In the genomic region with DNA sequence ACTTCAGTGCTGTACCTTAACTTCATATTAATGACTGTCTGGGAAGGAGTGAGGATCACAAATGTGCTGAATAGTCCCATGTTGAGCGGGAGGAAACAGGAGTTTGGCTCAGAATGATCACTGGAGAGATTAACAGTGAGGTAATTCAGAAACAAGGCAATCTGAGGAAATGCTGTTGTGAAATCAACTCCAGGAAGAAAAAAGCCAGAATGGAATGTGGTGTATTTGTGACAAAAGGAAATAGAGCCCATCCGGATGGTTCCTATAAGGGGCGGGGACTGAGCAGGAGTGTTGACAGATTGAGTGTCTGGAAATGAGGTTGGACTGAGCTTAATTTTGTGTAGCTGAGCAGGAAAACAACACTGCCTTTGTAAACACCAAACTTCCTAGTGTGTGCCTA, we compare ENCODE assay signal across 11 mouse cellular contexts.
DNase-seq lines count a peak whose midpoint lies in the region; ATAC-seq and TF ChIP-seq lines count a peak whose summit lies in the region.
"Had no signal": no experiment of that assay in that cellular context is flagged by ENCODE, and none has a peak within 500 bp of the region (broad histone marks: within the 10 kb centered on the region; RNA-seq: fewer than 3 reads in every experiment).

No protein-coding gene starts in this region.

- H3K9ac ChIP-seq in lung, embryonic 15.5 days: no peak overlapping the region
- H3K9ac ChIP-seq: forebrain, embryonic 15.5 days had no signal

- no peaks in the 10 kb centered on the region for H3K9me3 ChIP-seq in lung, embryonic 15.5 days
- H3K9me3 ChIP-seq: forebrain, embryonic 15.5 days had no signal

- H3K27ac ChIP-seq in lung, embryonic 15.5 days: peak overlapping the region; percentile 72
- H3K27ac ChIP-seq: forebrain, embryonic 15.5 days had no signal

- no peak overlapping the region for H3K4me2 ChIP-seq in lung, embryonic 15.5 days
- H3K4me2 ChIP-seq: forebrain, embryonic 15.5 days had no signal

- peak; percentile 40 for DNase-seq in adrenal gland, adult 2 months
- DNase-seq in adrenal gland, postnatal 25 days: no peak
- no peak for DNase-seq in Patski (ENCODE audit: low read depth, low spot score)
- peak; percentile 49 for DNase-seq in heart, postnatal 4 days
- no peak for DNase-seq in right cerebral cortex, postnatal 36 days (ENCODE audit: low spot score in 2 of 2)
- no peak for DNase-seq in thymus, postnatal 36 days
- DNase-seq: cerebellum, adult 11-12 months; right cerebral cortex, postnatal 14 days had no signal

- TF ChIP-seq CTCF in Patski (IDR thresholded peaks at IDR 0.05): no peak

- WGBS in lung, embryonic 15.5 days: 26% methylated on average over 3 of the region's 3 CpGs

- H3K36me3 ChIP-seq in lung, embryonic 15.5 days: no peaks in the 10 kb centered on the region
- H3K36me3 ChIP-seq: forebrain, embryonic 15.5 days had no signal

- no peaks in the 10 kb centered on the region for H3K27me3 ChIP-seq in Patski
- no peaks in the 10 kb centered on the region for H3K27me3 ChIP-seq in lung, embryonic 15.5 days
- H3K27me3 ChIP-seq: forebrain, embryonic 15.5 days had no signal

- in situ Hi-C loops in Patski (cut with MboI; ENCODE audit: low pct_unique_long_range_greater_than_20kb): no loop called here

- H3K4me3 ChIP-seq in lung, embryonic 15.5 days: no peak overlapping the region
- H3K4me3 ChIP-seq: forebrain, embryonic 15.5 days had no signal

- CTCF ChIA-PET in Patski (lab: Charles Lee): interaction anchor here (1.2 kb wide), 1 partner anchor 16 kb away, joined by 3 read pairs; no protein-coding TSS in a partner anchor

- H3K4me1 ChIP-seq in lung, embryonic 15.5 days: peaks cover 34% of the 10 kb centered on the region
- H3K4me1 ChIP-seq: forebrain, embryonic 15.5 days had no signal

- peak; percentile 11 for ATAC-seq in Patski
- ATAC-seq in lung, embryonic 15.5 days (ENCODE audit: borderline replicate concordance, extremely low read depth, low FRiP score, low TSS enrichment): peak; percentile 63; the same call in 1 of the 2 replicates
- ATAC-seq in megakaryocyte-erythroid progenitor cell, adult 5-6 weeks (replicated peaks; ENCODE audit: low FRiP score, low TSS enrichment, poor library complexity, severe bottlenecking): no peak
- ATAC-seq: forebrain, embryonic 15.5 days had no signal

- POLR2A ChIA-PET in Patski (lab: Charles Lee): no interaction called here

Comparison
In these comparisons a context has a peak if more than half of its experiments do, and no peak if none do; other contexts are left out.
1. DNase-seq: peak in adrenal gland, adult 2 months (single experiment) and heart, postnatal 4 days (single experiment); none in adrenal gland, postnatal 25 days (single experiment), Patski (single experiment), right cerebral cortex, postnatal 36 days (0 of 2) and thymus, postnatal 36 days (0 of 2).